Mouse (Mus musculus): ENCODE data around the gene Gm1527.
"Not testable (repeated sequence)": the region's sequence is repeated elsewhere in the genome, so short reads cannot be mapped to it uniquely, and the experiment has no call there.

Gm1527 gene

DNA sequence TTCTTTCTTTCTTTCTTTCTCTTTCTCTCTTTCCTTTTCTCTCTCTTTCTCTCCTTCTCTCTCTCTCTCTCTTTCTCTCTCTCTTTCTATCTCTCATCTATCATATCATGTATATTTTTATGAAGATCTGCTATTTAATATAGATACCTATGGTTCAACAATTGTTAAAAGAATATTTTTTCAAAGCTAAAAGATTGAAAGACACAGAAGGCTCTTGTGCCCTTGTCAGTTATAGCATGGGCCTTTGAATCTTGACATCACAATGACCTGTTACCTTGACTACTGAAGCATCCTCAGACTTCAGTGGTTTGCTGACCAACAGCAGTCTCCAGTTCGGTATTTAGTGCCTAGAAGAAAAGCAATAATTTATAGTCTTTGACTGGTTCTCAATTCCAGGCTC lies at the start of gene Gm1527:
Gm1527 (plus strand) TSS at position 301 of the 400 bp plus-strand sequence.
- DNase-seq (ENCODE audit: low read depth, low spot score) = no peak

GRCm38 (mm10) chr3:28843231-28843630 lies 49.2 kb upstream of the Gm1527 start:
- DNase-seq (ENCODE audit: low read depth, low spot score) = no peak

DNA sequence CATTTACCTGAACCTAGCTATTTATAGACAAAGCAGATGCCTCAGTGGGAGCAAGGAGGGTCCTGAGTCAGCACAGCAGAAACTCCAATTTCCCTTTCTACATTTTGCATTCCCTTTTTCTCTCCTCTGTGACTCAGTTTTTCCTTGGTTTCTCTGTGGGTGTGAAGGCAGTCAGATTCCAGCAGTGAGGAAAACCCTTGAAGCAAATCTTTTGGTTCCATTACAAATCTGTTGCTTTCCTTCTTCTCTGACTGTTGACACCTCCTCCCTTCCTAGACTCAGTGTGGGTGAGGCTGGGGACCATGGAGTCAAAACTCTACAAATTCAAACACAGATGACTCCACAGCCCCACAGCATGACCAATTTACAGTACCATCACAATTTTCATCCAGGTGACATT lies 45.3 kb upstream of the Gm1527 start:
- no peak for DNase-seq (ENCODE audit: low read depth, low spot score)

DNA sequence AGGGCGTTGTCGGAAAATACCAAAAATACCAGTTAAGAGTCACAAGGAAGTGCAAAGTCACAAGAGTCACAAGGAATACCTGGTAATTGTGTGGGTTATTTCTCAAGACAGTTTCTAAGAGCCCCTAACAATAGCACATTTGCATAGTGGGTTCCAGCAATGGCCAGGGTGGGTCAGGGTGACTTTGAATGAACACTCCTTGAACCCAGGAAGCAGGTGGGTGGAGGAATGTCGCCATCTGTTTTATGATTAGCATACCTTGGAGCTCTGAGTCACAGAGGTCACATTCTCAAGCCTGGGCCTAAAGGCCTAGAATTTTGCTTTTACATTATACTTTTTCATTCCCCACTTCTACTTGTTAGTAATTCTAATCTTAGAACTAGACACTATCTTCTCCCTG lies 40.2 kb upstream of the Gm1527 start:
- not testable (repeated sequence) for DNase-seq (ENCODE audit: low read depth, low spot score)

DNA sequence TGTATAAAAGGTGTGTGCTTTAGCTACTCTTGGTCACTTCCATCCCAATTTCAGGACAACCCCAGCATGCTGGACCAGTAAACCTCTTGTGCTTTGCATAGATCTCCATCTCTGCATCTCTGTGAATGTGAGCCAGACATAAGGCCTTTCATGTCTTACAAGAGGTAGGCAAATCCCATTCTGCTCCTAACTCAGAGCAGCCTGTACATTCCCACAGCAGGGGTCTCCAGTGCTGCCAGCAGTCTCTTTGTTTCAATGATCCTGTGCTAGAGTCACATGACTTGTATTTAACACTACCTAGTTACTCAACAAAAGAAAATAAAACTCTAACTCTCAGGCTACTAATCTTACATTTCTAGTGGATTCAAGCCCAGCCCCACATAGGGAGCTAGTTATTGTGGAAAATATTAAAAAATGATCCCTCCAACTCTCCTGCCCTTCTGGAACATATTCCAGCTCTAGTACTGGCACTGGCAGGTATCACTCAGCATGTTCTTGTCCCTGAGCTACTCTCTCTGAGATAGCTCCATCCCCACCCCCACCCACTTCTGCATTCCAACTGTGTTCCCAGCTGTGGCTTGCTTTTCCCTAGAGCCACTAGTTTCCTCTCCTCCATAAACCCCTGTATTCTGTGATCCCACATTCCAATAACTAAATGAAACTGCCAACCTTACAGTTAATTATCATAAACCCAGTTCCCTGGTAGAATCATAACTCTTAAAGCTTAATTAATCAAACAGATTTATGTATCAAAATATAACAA lies 32.6 kb upstream of the Gm1527 start:
- not testable (repeated sequence) for DNase-seq (ENCODE audit: low read depth, low spot score)

GRCm38 (mm10) chr3:28896966-28897365 lies 4.5 kb downstream of the Gm1527 start:
- DNase-seq (ENCODE audit: low read depth, low spot score) = not testable (repeated sequence)

GRCm38 (mm10) chr3:28965931-28966330 lies 73.5 kb downstream of the Gm1527 start:
- no peak for DNase-seq (ENCODE audit: low read depth, low spot score)

GRCm38 (mm10) chr3:28968851-28969250 lies 76.4 kb downstream of the Gm1527 start:
- peak; percentile 21 for DNase-seq (ENCODE audit: low read depth, low spot score)
